Mouse (Mus musculus) cortical plate, adult 2 months (tissue): ENCODE results near the gene Rxra. TPM values are rescaled to one million over a fixed set of nuclear protein-coding genes. Genes with fewer than 3 reads are reported as not detected.

Experiments
- H3K27ac ChIP-seq: fragments of 200-500 bp; 2 replicates; pipeline ENCODE4 v1.5.1; 2012; ENCODE audit warnings: low read length, control low read depth, inconsistent platforms; ENCODE audit not compliant: insufficient read depth
- H3K4me1 ChIP-seq: fragments of 200-500 bp; 2 replicates; pipeline ENCODE4 v1.6.1; 2011; ENCODE audit warnings: low read length; ENCODE audit not compliant: control insufficient read depth, insufficient read depth
- H3K4me3 ChIP-seq: fragments of 200-500 bp; 2 replicates; pipeline ENCODE4 v1.5.1; 2011; ENCODE audit warnings: mild to moderate bottlenecking, low read length, control low read depth; ENCODE audit not compliant: insufficient read depth
- CTCF ChIP-seq: fragments of 200-500 bp; IDR thresholded peaks from 2 replicates; pipeline ENCODE4 v1.5.1; 2011; ENCODE audit warnings: mild to moderate bottlenecking, control low read depth, low read length; ENCODE audit not compliant: insufficient read depth; ENCODE audit errors: extremely low read depth
- POLR2A ChIP-seq: fragments of 200-500 bp; IDR thresholded peaks from 2 replicates; pipeline ENCODE4 v1.6.1; 2011; ENCODE audit warnings: mild to moderate bottlenecking, low read length, control low read depth; ENCODE audit not compliant: insufficient read depth; ENCODE audit errors: extremely low read depth
- polyA plus RNA-seq: library from polyadenylated mRNA; depleted of rRNA; stranded (reverse); fragments of >200 nt; gene quantifications from 2 replicates; pipeline ENCODE4 v1.2.3, GENCODE M21; 2012; rRNA removed

The Rxra gene
- 17.3 and 18.4 TPM in 2 replicates for polyA plus RNA-seq

- Histone ChIP-seq H3K27ac (peak within 1 kb of the TSS; percentile 6; the same call in 1 of the 2 replicates), H3K4me3 (peak within 1 kb of the TSS; percentile 52), H3K4me1 (peaks cover 2% of the 10 kb centered on the region; the same call in 1 of the 2 replicates)
- no peak for TF ChIP-seq CTCF
- TF ChIP-seq POLR2A = no peak
Observed at GRCm38 (mm10) chr2:27676106-27676477, at the start of gene Rxra. Rxra (plus strand) TSS chr2:27676440.

GRCm38 (mm10) chr2:27626604-27627003, 49.6 kb upstream of the Rxra start:
- TF ChIP-seq CTCF (no peak), POLR2A (no peak)
- Histone ChIP-seq H3K27ac (no peak overlapping the region), H3K4me1 (no peaks in the 10 kb centered on the region), H3K4me3 (no peak overlapping the region)

- no peak overlapping the region for H3K4me3 ChIP-seq
- no peaks in the 10 kb centered on the region for H3K4me1 ChIP-seq
- TF ChIP-seq CTCF (no peak), POLR2A (no peak)
- no peak overlapping the region for H3K27ac ChIP-seq
Observed at GRCm38 (mm10) chr2:27630601-27631285, 45.5 kb upstream of the Rxra start.

GRCm38 (mm10) chr2:27633471-27633870, 42.8 kb upstream of the Rxra start:
- no peak overlapping the region for H3K27ac ChIP-seq
- no peak overlapping the region for H3K4me3 ChIP-seq
- no peaks in the 10 kb centered on the region for H3K4me1 ChIP-seq
- TF ChIP-seq POLR2A (no peak), CTCF (no peak)

GRCm38 (mm10) chr2:27634018-27634417, 42.2 kb upstream of the Rxra start:
- no peak for TF ChIP-seq CTCF
- no peak for TF ChIP-seq POLR2A
- Histone ChIP-seq H3K4me3 (no peak overlapping the region), H3K4me1 (no peaks in the 10 kb centered on the region), H3K27ac (no peak overlapping the region)

GRCm38 (mm10) chr2:27635147-27635738, 41.0 kb upstream of the Rxra start:
- Histone ChIP-seq H3K4me3 (no peak overlapping the region), H3K4me1 (no peaks in the 10 kb centered on the region), H3K27ac (no peak overlapping the region)
- TF ChIP-seq POLR2A = no peak

GRCm38 (mm10) chr2:27636796-27637195, 39.4 kb upstream of the Rxra start:
- Histone ChIP-seq H3K4me3 (no peak overlapping the region), H3K4me1 (no peaks in the 10 kb centered on the region), H3K27ac (no peak overlapping the region)
- TF ChIP-seq POLR2A = no peak
- no peak for TF ChIP-seq CTCF

GRCm38 (mm10) chr2:27637281-27637896, 38.9 kb upstream of the Rxra start:
- no peaks in the 10 kb centered on the region for H3K4me1 ChIP-seq
- H3K4me3 ChIP-seq = no peak overlapping the region
- H3K27ac ChIP-seq = no peak overlapping the region
- TF ChIP-seq CTCF (no peak), POLR2A (no peak)

GRCm38 (mm10) chr2:27639631-27640334, 36.5 kb upstream of the Rxra start:
- TF ChIP-seq CTCF (no peak), POLR2A (no peak)

More at GRCm38 (mm10) chr2:27639631-27640334, 36.5 kb upstream of the Rxra start:
- Histone ChIP-seq H3K4me3 (no peak overlapping the region), H3K4me1 (no peaks in the 10 kb centered on the region), H3K27ac (no peak overlapping the region)
